Mouse (Mus musculus): ENCODE measurements around the gene Olfr1151.

Gene Olfr1151

GRCm38 (mm10) chr2:87855562-87855961, at the start of gene Olfr1151:
TSS of gene Olfr1151 (plus strand) at chr2:87855862.
- 89% methylated on average over 1 of the region's 1 CpGs for WGBS

DNA sequence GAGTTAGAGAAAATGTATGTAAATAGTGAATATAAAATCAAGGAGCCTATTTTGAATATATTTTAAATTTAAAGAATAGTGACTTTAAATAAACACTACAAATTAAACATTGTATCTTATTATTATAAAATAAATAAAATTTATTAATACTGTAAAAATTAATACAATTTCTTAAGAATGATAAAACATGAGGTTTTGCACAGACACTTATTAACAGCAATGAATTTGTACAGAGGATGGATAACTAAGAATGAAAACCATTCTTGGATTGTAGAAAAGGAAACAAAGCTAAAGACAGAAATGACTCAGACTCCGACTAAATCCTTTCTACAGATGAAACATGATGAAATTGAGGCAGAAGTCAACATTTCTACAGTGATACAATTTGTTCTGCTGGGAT, 46.1 kb upstream of the Olfr1151 start, which contains the start of gene Olfr1145:
Olfr1145 (plus strand) TSS at position 301 of the 400 bp plus-strand sequence.
- 66% methylated on average over 1 of the region's 1 CpGs for WGBS

GRCm38 (mm10) chr2:87830233-87830632, 25.4 kb upstream of the Olfr1151 start, which contains the start of gene Olfr1148:
TSS of gene Olfr1148 (plus strand) at chr2:87830533.
- 93% methylated on average over 1 of the region's 1 CpGs for WGBS

- WGBS = 80% methylated on average over 1 of the region's 1 CpGs
Observed at GRCm38 (mm10) chr2:87843693-87844092, 12.0 kb upstream of the Olfr1151 start, which contains the start of gene Olfr1150-ps1. TSS of gene Olfr1150-ps1 (plus strand) at chr2:87843993.

GRCm38 (mm10) chr2:87866192-87866591, 10.5 kb downstream of the Olfr1151 start, which contains the start of gene Olfr1152:
TSS of gene Olfr1152 (plus strand) at chr2:87866492.

DNA sequence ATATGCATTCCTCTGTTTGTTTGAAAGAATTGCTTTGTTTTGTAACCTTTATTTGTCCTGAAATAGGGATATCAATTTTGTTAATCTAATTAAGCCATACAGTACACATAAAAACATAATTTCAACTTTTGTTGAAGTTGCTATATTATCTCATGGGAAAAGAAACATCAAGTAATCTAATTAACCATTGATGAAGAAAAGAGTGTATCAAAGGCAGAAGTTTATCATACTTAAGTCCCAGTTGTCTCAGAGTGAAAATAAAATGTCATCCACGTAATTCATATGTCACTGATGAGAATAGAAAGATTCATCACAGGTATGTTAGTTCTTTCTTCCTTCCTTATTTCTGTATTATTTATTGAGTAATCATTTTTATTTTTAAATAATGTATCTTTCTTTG, 39.0 kb downstream of the Olfr1151 start, which contains the start of gene Olfr1153:
Olfr1153 (plus strand) TSS at position 301 of the 400 bp plus-strand sequence.
- 69% methylated on average over 1 of the region's 1 CpGs for WGBS

- 85% methylated on average over 1 of the region's 1 CpGs for WGBS
Observed at GRCm38 (mm10) chr2:87905066-87905465, 49.4 kb downstream of the Olfr1151 start, which contains the start of gene Olfr1154. TSS of gene Olfr1154 (minus strand) at chr2:87905166.
